8 mouse cellular contexts compared by ENCODE assay signal in genomic region chr15:84803685-84804084, GRCm38 (mm10). TPM values are rescaled to one million over a fixed set of nuclear protein-coding genes. Genes with fewer than 3 reads are reported as not detected.
DNase-seq lines count a peak whose midpoint lies in the region; ATAC-seq and TF ChIP-seq lines count a peak whose summit lies in the region.

No protein-coding gene starts in this region.

- DNase-seq in ES-E14 (ENCODE audit: low read depth, low spot score): peak; percentile 24
- peak; percentile 86 to 88 for DNase-seq in cerebellum, adult 18-20 months
- DNase-seq in gastrocnemius, postnatal 36 days: peak; percentile 48 to 52
- peak; percentile 76 to 77 for DNase-seq in left cerebral cortex, adult 18-20 months (ENCODE audit: low spot score in 2 of 2)
- peak; percentile 49 for DNase-seq in ovary, postnatal 14 days (ENCODE audit: low spot score)
- DNase-seq in urinary bladder, postnatal 36 days (ENCODE audit: low spot score in 2 of 2): peak; percentile 26 to 52

- H3K9ac ChIP-seq in intestine, postnatal 0 days (ENCODE audit: low read depth, low read length): no peak overlapping the region
- no peak overlapping the region for H3K9ac ChIP-seq in intestine, embryonic 15.5 days
- no peak overlapping the region for H3K9ac ChIP-seq in ES-E14 (ENCODE audit: insufficient read depth, low read depth, low read length, poor library complexity, severe bottlenecking)

- no peak for ATAC-seq in intestine, postnatal 0 days
- ATAC-seq in intestine, embryonic 15.5 days: no peak

- TF ChIP-seq CTCF in intestine, postnatal 0 days (IDR thresholded peaks at IDR 0.05; ENCODE audit: low read depth): peak; percentile 83

- H3K27me3 ChIP-seq in intestine, postnatal 0 days (replicated peaks; ENCODE audit: control insufficient read depth, insufficient read depth, low read length): no peaks in the 10 kb centered on the region
- no peaks in the 10 kb centered on the region for H3K27me3 ChIP-seq in intestine, embryonic 15.5 days (replicated peaks)

- WGBS in intestine, postnatal 0 days: 46% methylated on average over 3 of the region's 3 CpGs
- 51% methylated on average over 3 of the region's 3 CpGs for WGBS in intestine, embryonic 15.5 days

- H3K36me3 ChIP-seq in intestine, postnatal 0 days (ENCODE audit: control insufficient read depth, insufficient read depth): no peaks in the 10 kb centered on the region
- no peaks in the 10 kb centered on the region for H3K36me3 ChIP-seq in intestine, embryonic 15.5 days
- H3K36me3 ChIP-seq in ES-E14 (ENCODE audit: control insufficient read depth, insufficient read depth, low read length, poor library complexity, severe bottlenecking): peaks cover 24% of the 10 kb centered on the region; the same call in 1 of the 2 replicates

- no peak overlapping the region for H3K4me3 ChIP-seq in intestine, postnatal 0 days (ENCODE audit: low read depth, low read length)
- H3K4me3 ChIP-seq in intestine, embryonic 15.5 days (replicated peaks): no peak overlapping the region
- H3K4me3 ChIP-seq in ES-E14 (ENCODE audit: insufficient read depth in 1 of 2, low read depth in 1 of 2, low read length in 2 of 2, poor library complexity in 1 of 2, severe bottlenecking in 1 of 2): no peak overlapping the region

- H3K9me3 ChIP-seq in intestine, postnatal 0 days (ENCODE audit: control insufficient read depth): no peaks in the 10 kb centered on the region
- no peaks in the 10 kb centered on the region for H3K9me3 ChIP-seq in intestine, embryonic 15.5 days
- no peaks in the 10 kb centered on the region for H3K9me3 ChIP-seq in ES-E14 (ENCODE audit: control insufficient read depth, insufficient read depth, low read depth, low read length)

- no peak overlapping the region for H3K27ac ChIP-seq in intestine, postnatal 0 days (ENCODE audit: low read depth, low read length)
- no peak overlapping the region for H3K27ac ChIP-seq in intestine, embryonic 15.5 days
- H3K27ac ChIP-seq in ES-E14 (ENCODE audit: insufficient read depth, low read depth, low read length, poor library complexity, severe bottlenecking): no peak overlapping the region

- H3K4me2 ChIP-seq in intestine, postnatal 0 days (replicated peaks; ENCODE audit: low read depth): no peak overlapping the region
- H3K4me2 ChIP-seq in intestine, embryonic 15.5 days (replicated peaks): no peak overlapping the region

- H3K4me1 ChIP-seq in intestine, postnatal 0 days (replicated peaks; ENCODE audit: control insufficient read depth, insufficient read depth, low read length): no peaks in the 10 kb centered on the region
- H3K4me1 ChIP-seq in intestine, embryonic 15.5 days (replicated peaks): no peaks in the 10 kb centered on the region
- no peaks in the 10 kb centered on the region for H3K4me1 ChIP-seq in ES-E14 (ENCODE audit: control insufficient read depth in 2 of 2, insufficient read depth in 2 of 2, low read length in 2 of 2, poor library complexity in 1 of 2)

- in situ Hi-C loops in ES-E14 (cut with MboI; ENCODE audit: low sequenced_read_pairs in 2 of 2, unreplicated experiment in 2 of 2): no loop called here

- intact Hi-C loops in gastrocnemius, postnatal 36 days (cut with DNase I): loop anchor here (1.0 kb wide), 1 partner anchor 89 kb away; no protein-coding TSS in a partner anchor

TF ChIP-seq in ES-E14, 5 proteins besides CTCF, POLR2A, EP300 and RAD21:
- TF ChIP-seq ZNF384 (IDR thresholded peaks at IDR 0.05; ENCODE audit: low read depth, low read length) (no peak), ZC3H11A (IDR thresholded peaks at IDR 0.05; ENCODE audit: borderline replicate concordance, low read depth, low read length) (no peak), MAFK (IDR thresholded peaks at IDR 0.05; ENCODE audit: insufficient read depth, low read depth, low read length) (no peak), HCFC1 (IDR thresholded peaks at IDR 0.05; ENCODE audit: borderline replicate concordance, insufficient read depth, low read length) (no peak)

RNA-seq across cellular contexts. Expression of gene Phf21b, which starts 52.2 kb away (rescaled TPM):
- polyA plus RNA-seq in intestine, postnatal 0 days (2015; fragmentation: Nextera tagmentation; extraction: Ambion mirVana): 0.38 and 0.48 TPM in 2 replicates
- 0.76 and 1.6 TPM in 2 replicates for polyA plus RNA-seq in intestine, embryonic 15.5 days (2015; fragmentation: Nextera tagmentation; extraction: Ambion mirVana)
- total RNA-seq in ES-E14 (2012; rRNA removed): 7.5 and 11.8 TPM in 2 replicates
- under 1 TPM; 0.43 to 0.49 TPM for total RNA-seq in gastrocnemius, postnatal 36 days (2021)
- 10 to 100 TPM; 19.1 to 21.3 TPM for total RNA-seq in left cerebral cortex, adult 18-20 months (2021)

Comparison
In these comparisons a context has a peak if more than half of its experiments do, and no peak if none do; other contexts are left out.
1. DNase-seq: peak in every context shown above with its lines; median percentile 87 in cerebellum, adult 18-20 months; 76 in left cerebral cortex, adult 18-20 months; 50 in gastrocnemius, postnatal 36 days; 49 in ovary, postnatal 14 days; 39 in urinary bladder, postnatal 36 days; 24 in ES-E14.